ENCODE assay signal across 10 mouse cellular contexts in genomic region chr1:169934005-169934725, GRCm38 (mm10). TPM values are rescaled to one million over a fixed set of nuclear protein-coding genes. Genes with fewer than 3 reads are reported as not detected.
DNase-seq lines count a peak whose midpoint lies in the region; ATAC-seq and TF ChIP-seq lines count a peak whose summit lies in the region.
"Had no signal": no experiment of that assay in that cellular context is flagged by ENCODE, and none has a peak within 500 bp of the region (broad histone marks: within the 10 kb centered on the region; RNA-seq: fewer than 3 reads in every experiment).

No protein-coding gene starts in this region.

- H3K9me3 ChIP-seq in forebrain, embryonic 15.5 days, result no peaks in the 10 kb centered on the region
- H3K9me3 ChIP-seq in hindbrain, embryonic 16.5 days (ENCODE audit: control insufficient read depth, low read length), result no peaks in the 10 kb centered on the region
- no peaks in the 10 kb centered on the region for H3K9me3 ChIP-seq in midbrain, postnatal 0 days (ENCODE audit: low read length)

- H3K4me3 ChIP-seq in testis, adult 2 months (ENCODE audit: control insufficient read depth, low read depth, low read length), result peak overlapping the region; percentile 65
- peak overlapping the region; percentile 32 for H3K4me3 ChIP-seq in forebrain, embryonic 15.5 days
- peak overlapping the region; percentile 33 for H3K4me3 ChIP-seq in hindbrain, embryonic 16.5 days (ENCODE audit: low read length)
- peak overlapping the region; percentile 19; the same call in 1 of the 2 replicates for H3K4me3 ChIP-seq in midbrain, postnatal 0 days (ENCODE audit: low read depth, low read length)
- H3K4me3 ChIP-seq: erythroblast, embryonic 14.5 days had no signal

- no peaks in the 10 kb centered on the region for H3K27me3 ChIP-seq in testis, adult 2 months (ENCODE audit: control insufficient read depth, insufficient read depth, low read length)
- H3K27me3 ChIP-seq in forebrain, embryonic 15.5 days, result no peaks in the 10 kb centered on the region
- H3K27me3 ChIP-seq in hindbrain, embryonic 16.5 days (replicated peaks; ENCODE audit: control insufficient read depth, insufficient read depth, low read length), result no peaks in the 10 kb centered on the region
- H3K27me3 ChIP-seq in midbrain, postnatal 0 days (ENCODE audit: insufficient read depth, low read length), result no peaks in the 10 kb centered on the region

- peak overlapping the region; percentile 40 for H3K9ac ChIP-seq in forebrain, embryonic 15.5 days (replicated peaks)
- H3K9ac ChIP-seq in hindbrain, embryonic 16.5 days (ENCODE audit: low read depth, low read length), result peak overlapping the region; percentile 50
- H3K9ac ChIP-seq in midbrain, postnatal 0 days (replicated peaks; ENCODE audit: low read length, poor library complexity, severe bottlenecking), result no peak overlapping the region

- peak; percentile 87 for ATAC-seq in forebrain, embryonic 15.5 days (replicated peaks)
- ATAC-seq in hindbrain, embryonic 16.5 days, result peak; percentile 88
- peak; percentile 76 for ATAC-seq in midbrain, postnatal 0 days (ENCODE audit: low FRiP score)

- peaks cover 7% of the 10 kb centered on the region for H3K4me1 ChIP-seq in testis, adult 2 months (ENCODE audit: control insufficient read depth, insufficient read depth, low read length)
- peaks cover 14% of the 10 kb centered on the region for H3K4me1 ChIP-seq in forebrain, embryonic 15.5 days
- H3K4me1 ChIP-seq in hindbrain, embryonic 16.5 days (ENCODE audit: control insufficient read depth, insufficient read depth, low read depth, low read length), result peaks cover 9% of the 10 kb centered on the region
- H3K4me1 ChIP-seq in midbrain, postnatal 0 days (ENCODE audit: insufficient read depth, low read length), result peaks cover 14% of the 10 kb centered on the region; the same call in 1 of the 2 replicates

- intact Hi-C loops in left cerebral cortex, postnatal 36 days (cut with DNase I), result loop anchor here (5.0 kb wide), 1 partner anchor 402 kb away; the partner anchor contains the start of gene Nuf2

- H3K36me3 ChIP-seq in testis, adult 2 months (ENCODE audit: control insufficient read depth, insufficient read depth, low read length), result no peaks in the 10 kb centered on the region
- H3K36me3 ChIP-seq in forebrain, embryonic 15.5 days, result no peaks in the 10 kb centered on the region
- no peaks in the 10 kb centered on the region for H3K36me3 ChIP-seq in hindbrain, embryonic 16.5 days (ENCODE audit: control insufficient read depth, insufficient read depth, low read length)
- no peaks in the 10 kb centered on the region for H3K36me3 ChIP-seq in midbrain, postnatal 0 days (ENCODE audit: insufficient read depth, low read length)

- TF ChIP-seq POLR2A in testis, adult 2 months (IDR thresholded peaks at IDR 0.05; ENCODE audit: control insufficient read depth, low read depth, low read length), result no peak

- H3K4me2 ChIP-seq in forebrain, embryonic 15.5 days (replicated peaks), result peak overlapping the region; percentile 56
- peak overlapping the region; percentile 55 for H3K4me2 ChIP-seq in hindbrain, embryonic 16.5 days (ENCODE audit: low read length)
- H3K4me2 ChIP-seq in midbrain, postnatal 0 days (ENCODE audit: low read depth, low read length, poor library complexity, severe bottlenecking), result peak overlapping the region; percentile 40

- peak; percentile 7; the same call in 1 of the 2 replicates for TF ChIP-seq CTCF in testis, adult 2 months (IDR thresholded peaks at IDR 0.05; ENCODE audit: control insufficient read depth, insufficient read depth, insufficient replicate concordance, low read depth, low read length)
- TF ChIP-seq CTCF in midbrain, postnatal 0 days (IDR thresholded peaks at IDR 0.05), result peak; percentile 78

- no peak for DNase-seq in testis, postnatal 14 days (ENCODE audit: low spot score)
- peak; percentile 28 for DNase-seq in cerebellum, adult 11-12 months
- peak; percentile 39 to 51 for DNase-seq in left cerebral cortex, postnatal 36 days (ENCODE audit: low spot score in 2 of 2)
- DNase-seq in midbrain, postnatal 0 days (ENCODE audit: low spot score), result peak; percentile 85
- DNase-seq in thymus, postnatal 4 days, result peak; percentile 60

- H3K27ac ChIP-seq in testis, adult 2 months (ENCODE audit: control insufficient read depth, insufficient read depth, low read depth, low read length), result no peak overlapping the region
- peak overlapping the region; percentile 57 for H3K27ac ChIP-seq in forebrain, embryonic 15.5 days (replicated peaks)
- H3K27ac ChIP-seq in hindbrain, embryonic 16.5 days (ENCODE audit: low read depth, low read length), result peak overlapping the region; percentile 69
- H3K27ac ChIP-seq in midbrain, postnatal 0 days (ENCODE audit: low read depth, low read length), result peak overlapping the region; percentile 65

- 14% methylated on average over 16 of the region's 16 CpGs for WGBS in forebrain, embryonic 15.5 days
- WGBS in hindbrain, embryonic 16.5 days, result 19% methylated on average over 16 of the region's 16 CpGs
- 13% methylated on average over 16 of the region's 16 CpGs for WGBS in midbrain, postnatal 0 days

RNA-seq across cellular contexts. Expression of gene Ccdc190, which starts 5.7 kb away (rescaled TPM):
- 0.36 and 0.48 TPM in 2 replicates for polyA plus RNA-seq in testis, adult 2 months (2012; rRNA removed)
- 1.1 and 1.9 TPM in 2 replicates for polyA plus RNA-seq in forebrain, embryonic 15.5 days (2015; fragmentation: Nextera tagmentation; extraction: Ambion mirVana)
- polyA plus RNA-seq in hindbrain, embryonic 16.5 days (2015; fragmentation: Nextera tagmentation; extraction: Ambion mirVana), result 3.2 and 3.9 TPM in 2 replicates
- 10 to 100 TPM; 16.0 to 16.6 TPM for total RNA-seq in left cerebral cortex, postnatal 36 days (2021)
- total RNA-seq in midbrain, postnatal 0 days (2014; rRNA removed), result 11.5 and 13.0 TPM in 2 replicates
- polyA plus RNA-seq in midbrain, postnatal 0 days (2015; fragmentation: Nextera tagmentation; extraction: Ambion mirVana), result 1.8 and 1.9 TPM in 2 replicates
- total RNA-seq: neutrophil, adult 5-6 weeks had no signal
- polyA plus RNA-seq: erythroblast, embryonic 14.5 days had no signal

RNA-seq across cellular contexts. Expression of gene Hsd17b7, which starts 34.9 kb away (rescaled TPM):
- polyA plus RNA-seq in testis, adult 2 months (2012; rRNA removed), result 2.5 and 3.3 TPM in 2 replicates
- polyA plus RNA-seq in forebrain, embryonic 15.5 days (2015; fragmentation: Nextera tagmentation; extraction: Ambion mirVana), result 15.2 and 17.6 TPM in 2 replicates
- 26.5 and 33.3 TPM in 2 replicates for polyA plus RNA-seq in hindbrain, embryonic 16.5 days (2015; fragmentation: Nextera tagmentation; extraction: Ambion mirVana)
- total RNA-seq in left cerebral cortex, postnatal 36 days (2021), result 10 to 100 TPM; 14.4 to 14.5 TPM
- total RNA-seq in midbrain, postnatal 0 days (2014; rRNA removed), result 32.0 and 33.3 TPM in 2 replicates
- polyA plus RNA-seq in midbrain, postnatal 0 days (2015; fragmentation: Nextera tagmentation; extraction: Ambion mirVana), result 24.8 and 27.6 TPM in 2 replicates
